Mouse (Mus musculus) liver, adult 2 months (tissue): ENCODE measurements around the gene Nt5c3b. TPM values are rescaled to one million over a fixed set of nuclear protein-coding genes. Genes with fewer than 3 reads are reported as not detected.

Source experiments
- DNase-seq: peaks from one replicate; pipeline ENCODE4 v3.0.0-alpha.2; 2011; ENCODE audit warnings: low read depth, low spot score; ENCODE audit errors: extremely low read depth
- H3K27ac ChIP-seq: fragments of 200-500 bp; replicated peaks from 2 replicates; pipeline ENCODE4 v1.5.1; 2012; ENCODE audit warnings: low read depth, mild to moderate bottlenecking, control low read depth, inconsistent platforms, low read length; ENCODE audit not compliant: insufficient read depth
- H3K27me3 ChIP-seq: fragments of 200-500 bp; 2 replicates; pipeline ENCODE4 v1.6.1; 2012; ENCODE audit warnings: mild to moderate bottlenecking, moderate library complexity, low read length, inconsistent platforms; ENCODE audit not compliant: control insufficient read depth, insufficient read depth
- H3K36me3 ChIP-seq: fragments of 200-500 bp; 2 replicates; pipeline ENCODE4 v1.6.1; 2012; ENCODE audit warnings: low read length, inconsistent platforms; ENCODE audit not compliant: control insufficient read depth, insufficient read depth
- H3K4me1 ChIP-seq: fragments of 200-500 bp; 2 replicates; pipeline ENCODE4 v1.6.1; 2011; ENCODE audit warnings: low read length; ENCODE audit not compliant: control insufficient read depth, insufficient read depth
- H3K4me3 ChIP-seq: fragments of 200-500 bp; 2 replicates; pipeline ENCODE4 v1.5.1; 2011; ENCODE audit warnings: low read depth, mild to moderate bottlenecking, control low read depth, low read length, moderate library complexity; ENCODE audit not compliant: insufficient read depth
- H3K79me2 ChIP-seq: fragments of 200-500 bp; 2 replicates; pipeline ENCODE4 v1.6.1; 2012; ENCODE audit warnings: inconsistent platforms, mild to moderate bottlenecking, low read length, moderate library complexity; ENCODE audit not compliant: control insufficient read depth, insufficient read depth
- H3K9ac ChIP-seq: fragments of 200-500 bp; 2 replicates; pipeline ENCODE4 v1.6.1; 2012; ENCODE audit warnings: low read depth, mild to moderate bottlenecking, control low read depth, inconsistent platforms, low read length
- CTCF ChIP-seq: fragments of 200-500 bp; IDR thresholded peaks from 2 replicates; pipeline ENCODE4 v1.5.1; 2011; ENCODE audit warnings: low read depth, low read length, control low read depth
- POLR2A ChIP-seq: fragments of 200-500 bp; IDR thresholded peaks from 2 replicates; pipeline ENCODE4 v1.6.1; 2011; ENCODE audit warnings: low read length, control low read depth; ENCODE audit not compliant: insufficient read depth; ENCODE audit errors: extremely low read depth
- WGBS: fragments of 180-500 bp; shearing (Covaris S2); methylation state at CpG from one replicate; pipeline ENCODE4 v1.1.7; 2018; 5-methylcytosine and 5-hydroxymethylcytosine counted together
- polyA plus RNA-seq: library from polyadenylated mRNA; depleted of rRNA; stranded (reverse); fragments of >200 nt; gene quantifications from 2 replicates; pipeline ENCODE4 v1.2.3, GENCODE M21; 2012
- total RNA-seq: library from RNA; depleted of rRNA; stranded (reverse); fragments of >200 nt; gene quantifications from 2 replicates; pipeline ENCODE4 v1.2.3, GENCODE M21; 2014

The Nt5c3b gene
- total and polyA plus RNA-seq, 2 experiments = 4.4 to 4.8 TPM

DNA sequence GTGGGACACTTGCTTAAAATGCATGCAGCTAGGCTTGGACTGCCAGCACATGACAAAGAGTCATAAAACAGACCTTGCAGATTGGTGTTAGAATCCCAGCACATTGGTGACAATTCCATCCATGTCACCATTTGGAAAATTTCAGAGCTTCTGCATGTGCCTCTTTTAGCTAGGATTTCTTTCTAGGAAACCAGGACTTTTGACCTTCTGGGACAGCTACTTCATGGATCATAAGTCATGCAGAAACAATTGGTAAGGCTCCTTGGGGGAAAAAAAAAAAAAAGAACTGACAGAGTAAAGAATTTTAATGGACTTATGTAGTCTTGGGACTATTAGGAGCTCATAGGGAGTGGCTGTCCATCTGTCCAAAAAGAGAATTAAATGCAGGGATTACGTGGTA is 3.7 kb downstream of the Nt5c3b start:
- Histone ChIP-seq H3K27me3 (no peaks in the 10 kb centered on the region), H3K4me3 (no peak overlapping the region), H3K36me3 (no peaks in the 10 kb centered on the region), H3K79me2 (no peaks in the 10 kb centered on the region), H3K27ac (no peak overlapping the region), H3K9ac (no peak overlapping the region), H3K4me1 (no peaks in the 10 kb centered on the region; the same call in 1 of the 2 replicates)
- DNase-seq = no peak
- TF ChIP-seq CTCF = no peak
- TF ChIP-seq POLR2A = no peak
- 95% methylated on average over 1 of the region's 1 CpGs for WGBS

DNA sequence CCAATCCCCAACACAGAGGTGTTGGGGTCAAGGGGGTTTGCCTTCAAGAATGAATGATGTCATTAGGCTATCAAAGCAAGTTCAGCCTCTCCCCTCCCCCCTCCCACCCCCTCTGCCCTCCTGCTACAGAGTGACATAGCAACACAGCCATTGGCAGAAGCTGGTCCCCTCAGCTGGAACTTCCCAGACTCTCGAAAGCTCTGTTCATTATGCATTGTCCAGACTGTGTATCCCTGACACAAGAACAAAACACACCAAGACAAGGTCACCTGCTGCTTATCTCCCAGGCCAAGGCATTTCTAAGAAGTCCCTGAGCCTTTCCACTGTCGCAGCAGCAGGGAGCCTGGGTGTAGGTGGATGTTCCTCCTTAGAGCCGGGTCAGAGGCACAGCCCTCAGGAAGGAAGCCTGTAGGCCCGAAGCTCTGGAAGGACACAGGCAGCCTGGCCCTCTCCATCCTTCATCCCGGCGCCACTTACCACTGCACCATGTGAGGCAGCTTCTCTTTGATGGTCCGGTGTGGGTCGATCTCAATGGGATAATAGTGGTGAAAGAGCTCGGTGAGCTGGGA is 5.8 kb downstream of the Nt5c3b start:
- H3K9ac ChIP-seq = no peak overlapping the region
- H3K79me2 ChIP-seq = no peaks in the 10 kb centered on the region
- no peak overlapping the region for H3K4me3 ChIP-seq
- H3K4me1 ChIP-seq = no peaks in the 10 kb centered on the region; the same call in 1 of the 2 replicates
- WGBS = 90% methylated on average over 9 of the region's 9 CpGs
- no peak overlapping the region for H3K27ac ChIP-seq
- H3K27me3 ChIP-seq = no peaks in the 10 kb centered on the region
- DNase-seq = no peak
- H3K36me3 ChIP-seq = no peaks in the 10 kb centered on the region
- no peak for TF ChIP-seq CTCF
- no peak for TF ChIP-seq POLR2A

GRCm38 (mm10) chr11:100432002-100432401 is 9.6 kb downstream of the Nt5c3b start:
- Histone ChIP-seq H3K4me1 (no peaks in the 10 kb centered on the region), H3K4me3 (no peak overlapping the region), H3K36me3 (no peaks in the 10 kb centered on the region), H3K79me2 (no peaks in the 10 kb centered on the region), H3K9ac (no peak overlapping the region), H3K27ac (no peak overlapping the region), H3K27me3 (no peaks in the 10 kb centered on the region)
- WGBS = 91% methylated on average over 5 of the region's 5 CpGs
- TF ChIP-seq POLR2A (no peak), CTCF (no peak)
- DNase-seq = no peak

DNA sequence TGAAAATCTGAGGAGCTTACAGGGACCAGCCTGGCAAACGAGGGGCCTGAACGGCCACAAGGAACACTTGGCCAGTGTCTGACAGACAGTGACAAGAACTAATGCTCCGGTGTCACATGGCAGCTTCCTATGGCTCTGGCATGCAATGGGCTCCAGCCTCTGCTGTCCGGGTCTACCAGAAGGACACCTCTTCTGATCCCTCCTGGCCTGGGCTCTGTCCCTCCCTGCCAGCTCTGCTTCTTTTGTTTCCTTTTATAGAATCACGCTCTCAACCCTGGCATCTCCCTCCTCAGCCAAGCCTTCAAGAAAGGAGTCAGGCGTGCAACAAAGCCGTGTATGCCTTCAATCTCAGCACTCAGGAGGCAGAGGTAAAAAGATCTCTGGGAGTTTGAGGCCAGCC is 11.6 kb downstream of the Nt5c3b start:
- 95% methylated on average over 7 of the region's 7 CpGs for WGBS
- no peak for TF ChIP-seq CTCF
- no peak for TF ChIP-seq POLR2A
- H3K4me3 ChIP-seq = no peak overlapping the region
- H3K27ac ChIP-seq = no peak overlapping the region
- no peaks in the 10 kb centered on the region for H3K4me1 ChIP-seq
- no peak for DNase-seq
- H3K36me3 ChIP-seq = no peaks in the 10 kb centered on the region
- H3K79me2 ChIP-seq = no peaks in the 10 kb centered on the region
- no peak overlapping the region for H3K9ac ChIP-seq
- H3K27me3 ChIP-seq = no peaks in the 10 kb centered on the region

DNA sequence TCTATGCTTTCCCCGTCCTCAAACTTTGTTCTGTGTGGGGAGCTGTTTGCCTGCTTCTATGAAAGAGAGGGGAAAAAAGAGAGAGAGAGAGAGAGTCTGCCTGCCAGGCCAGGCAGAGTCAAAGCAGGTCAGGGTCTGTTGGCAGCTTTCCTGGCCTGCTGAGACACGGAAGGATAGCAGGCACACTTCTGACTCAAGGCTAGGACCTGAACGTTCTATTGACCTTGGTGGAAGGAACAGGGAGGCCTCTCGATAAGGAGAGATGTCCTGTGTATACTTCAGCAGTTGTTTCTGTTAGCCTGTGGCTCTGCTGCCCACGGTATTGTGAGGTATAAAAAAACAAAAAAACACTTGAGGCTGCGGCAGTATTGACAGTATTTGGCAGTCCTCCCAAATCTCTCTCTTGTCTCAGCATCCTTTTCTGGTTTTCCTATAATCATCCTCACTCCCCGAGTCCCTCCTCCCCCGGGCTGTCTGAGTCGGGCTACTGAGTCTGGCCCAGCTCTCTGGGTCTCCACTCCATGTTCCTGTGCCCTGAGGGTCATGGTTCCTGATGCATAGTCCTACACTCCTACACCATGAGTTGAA is 12.9 kb downstream of the Nt5c3b start:
- TF ChIP-seq POLR2A (no peak), CTCF (no peak)
- no peaks in the 10 kb centered on the region for H3K4me1 ChIP-seq
- H3K4me3 ChIP-seq = no peak overlapping the region
- DNase-seq = no peak
- no peaks in the 10 kb centered on the region for H3K36me3 ChIP-seq
- no peak overlapping the region for H3K27ac ChIP-seq
- 57% methylated on average over 9 of the region's 9 CpGs for WGBS
- no peak overlapping the region for H3K9ac ChIP-seq
- H3K27me3 ChIP-seq = no peaks in the 10 kb centered on the region
- no peaks in the 10 kb centered on the region for H3K79me2 ChIP-seq

GRCm38 (mm10) chr11:100426820-100427219 is 14.8 kb downstream of the Nt5c3b start:
- H3K4me1 ChIP-seq = no peaks in the 10 kb centered on the region
- no peak overlapping the region for H3K4me3 ChIP-seq
- 84% methylated on average over 3 of the region's 3 CpGs for WGBS
- H3K79me2 ChIP-seq = no peaks in the 10 kb centered on the region
- no peak for TF ChIP-seq CTCF
- TF ChIP-seq POLR2A = no peak
- DNase-seq = no peak
- no peak overlapping the region for H3K27ac ChIP-seq
- no peaks in the 10 kb centered on the region for H3K27me3 ChIP-seq
- H3K36me3 ChIP-seq = no peaks in the 10 kb centered on the region
- no peak overlapping the region for H3K9ac ChIP-seq
